Mouse (Mus musculus) kidney, embryonic 14.5 days (tissue): Measurements from ENCODE around the gene Jmjd7. TPM values are rescaled to one million over a fixed set of nuclear protein-coding genes. Genes with fewer than 3 reads are reported as not detected.

Source experiments
- ATAC-seq: fragments of 200-750 bp; cut with Nextera tagmentation; 2 replicates; pipeline ENCODE4 v1.8.0; 2017; ENCODE audit warnings: moderate number of reproducible peaks, mild to moderate bottlenecking, moderate TSS enrichment, moderate library complexity; ENCODE audit not compliant: low FRiP score, low TSS enrichment
- H3K27ac ChIP-seq: fragments of 300-500 bp; sonication (generic); 2 replicates; pipeline ENCODE4 v1.5.1; 2014; ENCODE audit warnings: low read depth, mild to moderate bottlenecking, low read length, moderate library complexity, mixed read lengths
- H3K27me3 ChIP-seq: fragments of 300-500 bp; sonication (generic); 2 replicates; pipeline ENCODE4 v1.6.1; 2014; ENCODE audit warnings: mild to moderate bottlenecking, low read length; ENCODE audit not compliant: control insufficient read depth, insufficient read depth
- H3K36me3 ChIP-seq: fragments of 300-500 bp; sonication (generic); 2 replicates; pipeline ENCODE4 v1.6.1; 2014; ENCODE audit warnings: low read length, mixed read lengths; ENCODE audit not compliant: control insufficient read depth, insufficient read depth
- H3K4me1 ChIP-seq: fragments of 300-500 bp; sonication (generic); 2 replicates; pipeline ENCODE4 v1.6.1; 2014; ENCODE audit warnings: low read length, mixed read lengths; ENCODE audit not compliant: control insufficient read depth, insufficient read depth
- H3K4me2 ChIP-seq: fragments of 300-500 bp; sonication (generic); replicated peaks from 2 replicates; pipeline ENCODE4 v1.6.1; 2014; ENCODE audit warnings: low read depth, mild to moderate bottlenecking, low read length
- H3K4me3 ChIP-seq: fragments of 300-500 bp; sonication (generic); 2 replicates; pipeline ENCODE4 v1.5.1; 2014; ENCODE audit warnings: mild to moderate bottlenecking, low read length
- H3K9ac ChIP-seq: fragments of 300-500 bp; sonication (generic); 2 replicates; pipeline ENCODE4 v1.6.1; 2014; ENCODE audit warnings: low read depth, mild to moderate bottlenecking, low read length, moderate library complexity
- H3K9me3 ChIP-seq: fragments of 300-500 bp; sonication (generic); 2 replicates; pipeline ENCODE4 v1.6.1; 2016; ENCODE audit warnings: low read length; ENCODE audit not compliant: control insufficient read depth
- WGBS: fragments of 180-500 bp; shearing (Covaris S2); extraction: QIAGEN DNeasy Blood & Tissue Kit; methylation state at CpG from one replicate; pipeline ENCODE4 v1.1.7; 2014; 5-methylcytosine and 5-hydroxymethylcytosine counted together
- polyA plus RNA-seq: library from polyadenylated mRNA; unstranded; fragments of >200 nt; fragmentation: Nextera tagmentation; extraction: Ambion mirVana; gene quantifications from 2 replicates; pipeline ENCODE4 v1.2.1, GENCODE M21; 2014

The Jmjd7 gene
- polyA plus RNA-seq, 1 experiment from 2014 or later: 26.3 TPM

DNA sequence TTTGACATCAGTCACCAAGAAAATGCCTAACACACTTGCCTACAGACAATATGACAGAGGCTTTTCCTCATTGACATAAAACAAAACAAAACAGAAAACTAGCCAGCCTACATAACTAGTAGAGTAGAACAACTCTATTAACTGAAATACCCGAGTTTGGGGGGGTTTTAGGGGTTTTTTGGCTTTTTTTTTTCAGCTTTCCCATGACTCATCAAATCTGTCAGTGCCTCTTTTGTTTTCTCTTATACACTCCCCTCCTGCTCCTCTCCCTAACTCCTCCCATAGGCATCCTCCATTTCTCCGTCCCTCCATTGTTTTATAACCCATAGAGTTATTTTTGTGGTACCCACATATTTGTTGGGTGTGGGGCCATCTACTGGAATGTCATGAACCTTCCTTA is 33.8 kb upstream of the Jmjd7 start:
- Histone ChIP-seq H3K4me1 (peaks cover 18% of the 10 kb centered on the region; the same call in 1 of the 2 replicates), H3K27ac (no peak overlapping the region), H3K9ac (no peak overlapping the region), H3K9me3 (no peaks in the 10 kb centered on the region), H3K27me3 (no peaks in the 10 kb centered on the region), H3K4me2 (no peak overlapping the region), H3K36me3 (no peaks in the 10 kb centered on the region), H3K4me3 (no peak overlapping the region)
- WGBS: 62% methylated on average over 2 of the region's 2 CpGs
- ATAC-seq: no peak

DNA sequence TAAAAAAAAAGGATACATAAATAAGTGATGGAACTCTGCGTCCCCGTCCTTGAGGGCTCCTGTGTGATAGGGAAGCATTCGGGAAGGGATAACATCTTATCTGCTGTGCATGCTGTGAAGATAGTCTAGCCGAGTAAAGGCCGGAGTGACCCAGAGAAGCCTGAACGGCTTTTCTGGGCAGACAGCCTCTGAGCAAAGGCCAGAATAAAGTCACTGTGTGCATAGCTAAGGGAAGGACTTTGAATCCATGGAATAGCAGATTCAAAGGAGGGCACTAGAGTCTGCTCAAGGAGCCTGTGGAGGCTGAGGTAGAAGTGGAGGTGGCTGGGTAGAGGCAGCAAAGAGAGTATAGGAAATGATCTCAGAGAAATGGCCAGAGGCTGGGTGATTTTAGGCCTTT is 32.4 kb upstream of the Jmjd7 start:
- no peak overlapping the region for H3K4me2 ChIP-seq
- H3K4me1 ChIP-seq: peaks cover 18% of the 10 kb centered on the region; the same call in 1 of the 2 replicates
- H3K9ac ChIP-seq: no peak overlapping the region
- H3K27me3 ChIP-seq: no peaks in the 10 kb centered on the region
- peak overlapping the region; percentile 93 for H3K27ac ChIP-seq
- H3K9me3 ChIP-seq: no peaks in the 10 kb centered on the region
- no peak overlapping the region for H3K4me3 ChIP-seq
- H3K36me3 ChIP-seq: peaks cover 2% of the 10 kb centered on the region; the same call in 1 of the 2 replicates
- ATAC-seq: no peak
- 77% methylated on average over 6 of the region's 6 CpGs for WGBS

DNA sequence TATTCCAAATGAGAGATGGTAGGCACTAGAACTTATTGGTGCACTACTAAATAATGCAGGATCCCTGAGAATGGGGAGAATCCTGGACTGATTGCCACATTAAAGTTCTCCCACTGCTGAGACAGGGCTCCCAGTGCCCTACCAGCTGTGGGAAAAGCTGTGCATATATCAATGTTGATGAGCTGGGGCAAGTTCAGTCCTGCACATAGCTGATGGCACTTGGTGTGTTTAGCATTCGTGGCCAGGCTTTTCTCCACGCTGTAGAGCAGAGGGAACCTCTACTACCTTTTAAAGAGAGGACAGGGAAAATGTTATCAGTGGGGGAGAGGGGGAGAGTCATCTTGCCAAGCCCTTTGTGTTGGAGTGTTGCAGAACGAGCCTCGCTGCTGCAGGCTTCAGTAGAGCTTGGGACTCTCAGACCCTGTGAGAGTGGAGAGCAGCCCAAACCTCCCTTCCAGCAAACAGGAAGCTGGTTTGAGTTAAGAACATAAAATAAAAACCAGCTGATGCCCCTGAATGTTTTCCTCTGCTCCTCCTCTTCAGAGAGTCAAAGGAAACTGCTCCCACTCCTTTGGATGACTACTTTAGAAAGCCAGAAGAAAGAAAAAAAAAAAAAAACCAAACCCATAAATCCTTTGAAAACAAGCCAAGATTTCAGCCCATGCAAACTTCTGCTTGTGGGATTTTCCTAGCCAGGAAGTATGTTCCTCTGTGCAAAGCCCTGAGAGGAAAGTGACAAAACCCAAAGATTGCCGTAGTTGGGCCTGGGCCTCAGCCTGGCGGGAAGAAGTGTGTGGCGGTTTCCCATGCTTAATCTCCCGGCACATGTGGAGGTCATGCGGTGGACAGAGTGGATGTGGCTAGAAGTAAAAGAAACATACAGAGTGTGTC is 31.6 kb upstream of the Jmjd7 start:
- Histone ChIP-seq H3K27ac (peak overlapping the region; percentile 93), H3K36me3 (peaks cover 2% of the 10 kb centered on the region; the same call in 1 of the 2 replicates), H3K9ac (no peak overlapping the region; the same call in 1 of the 2 replicates), H3K27me3 (no peaks in the 10 kb centered on the region), H3K4me1 (peaks cover 18% of the 10 kb centered on the region; the same call in 1 of the 2 replicates), H3K9me3 (no peaks in the 10 kb centered on the region), H3K4me3 (no peak overlapping the region), H3K4me2 (no peak overlapping the region)
- 43% methylated on average over 9 of the region's 9 CpGs for WGBS
- ATAC-seq: peak; percentile 32; the same call in 1 of the 2 replicates

DNA sequence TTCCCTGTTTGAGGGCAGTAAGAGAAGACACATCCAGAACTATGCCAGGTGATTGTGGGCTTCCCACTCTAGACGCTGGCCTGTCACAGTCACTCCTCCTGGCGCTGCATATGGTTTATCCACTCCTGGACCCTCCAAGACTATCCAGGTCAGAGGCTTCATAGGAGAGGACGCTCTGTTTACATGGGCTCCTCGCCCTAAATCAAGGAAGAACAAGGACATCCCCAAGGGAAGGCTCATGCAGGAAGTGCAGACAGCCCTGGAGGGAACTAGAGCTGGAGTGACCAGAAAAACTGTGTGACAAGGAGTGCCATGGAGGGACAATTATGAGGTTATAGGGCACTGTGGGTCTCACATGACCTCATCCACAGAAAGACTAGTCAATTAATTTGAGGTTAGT is 29.9 kb upstream of the Jmjd7 start:
- WGBS: 74% methylated on average over 4 of the region's 4 CpGs
- Histone ChIP-seq H3K9ac (no peak overlapping the region), H3K27ac (no peak overlapping the region), H3K9me3 (no peaks in the 10 kb centered on the region), H3K36me3 (peaks cover 2% of the 10 kb centered on the region; the same call in 1 of the 2 replicates), H3K27me3 (no peaks in the 10 kb centered on the region), H3K4me1 (peaks cover 26% of the 10 kb centered on the region), H3K4me2 (no peak overlapping the region), H3K4me3 (no peak overlapping the region)
- ATAC-seq: no peak

DNA sequence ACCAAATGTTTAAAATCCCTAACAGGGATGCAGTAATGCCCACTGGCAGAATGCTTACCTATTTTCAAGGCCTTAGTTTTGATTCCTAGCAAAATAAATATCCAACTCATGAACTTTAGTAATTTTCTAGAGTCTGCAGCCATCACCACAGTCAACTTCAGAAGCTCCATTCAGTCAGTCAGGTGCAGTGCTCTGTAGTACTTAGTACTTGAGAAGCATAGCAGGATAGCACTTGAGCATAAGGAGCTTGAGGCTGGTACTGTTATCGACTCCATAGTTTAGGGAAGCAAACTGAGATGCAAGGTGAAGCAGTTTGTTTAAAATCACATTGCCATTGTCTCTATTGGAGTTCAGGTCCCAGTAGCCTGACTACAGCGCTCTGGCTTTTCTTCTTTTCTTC is 27.6 kb upstream of the Jmjd7 start:
- no peak for ATAC-seq
- WGBS: 93% methylated on average over 2 of the region's 2 CpGs
- Histone ChIP-seq H3K9ac (no peak overlapping the region), H3K27me3 (no peaks in the 10 kb centered on the region), H3K36me3 (peaks cover 2% of the 10 kb centered on the region; the same call in 1 of the 2 replicates), H3K4me2 (no peak overlapping the region), H3K9me3 (no peaks in the 10 kb centered on the region), H3K4me1 (peaks cover 24% of the 10 kb centered on the region), H3K27ac (no peak overlapping the region), H3K4me3 (no peak overlapping the region)

DNA sequence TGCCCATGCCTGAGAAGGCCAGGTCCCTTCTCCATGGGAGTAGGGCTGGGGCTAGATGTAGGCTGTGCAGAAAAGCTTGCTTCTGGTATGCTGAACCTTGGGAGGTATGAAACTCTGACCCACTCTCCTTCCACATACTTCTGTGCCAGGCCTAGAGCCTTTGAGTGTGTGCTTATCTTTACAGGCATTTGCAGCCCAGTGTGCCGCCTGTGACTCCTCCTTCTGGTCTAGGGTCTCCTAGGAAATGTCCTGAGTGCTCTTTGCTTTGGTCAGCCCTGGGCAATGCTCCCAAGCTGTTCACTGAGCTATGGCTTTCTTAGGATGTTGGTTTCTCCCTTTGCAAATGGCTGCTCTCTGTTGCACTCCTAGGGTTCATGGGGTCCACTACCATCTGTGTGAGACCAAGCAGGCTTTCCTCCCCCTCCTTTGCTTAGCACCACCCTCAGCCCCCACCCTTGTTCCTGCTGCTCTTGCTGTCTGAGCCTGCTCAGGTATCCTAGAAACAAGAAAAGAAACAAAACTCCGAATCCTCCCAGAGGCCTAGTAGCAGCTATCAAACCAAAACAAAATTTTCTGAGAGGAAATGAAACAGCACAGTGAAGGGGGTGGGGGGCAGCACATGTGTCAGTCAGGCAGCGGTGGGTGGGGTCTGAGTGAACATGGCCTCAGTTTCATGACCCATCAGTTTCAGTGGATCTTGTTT is 26.2 kb upstream of the Jmjd7 start:
- Histone ChIP-seq H3K9ac (no peak overlapping the region), H3K4me2 (no peak overlapping the region), H3K9me3 (no peaks in the 10 kb centered on the region), H3K27me3 (no peaks in the 10 kb centered on the region), H3K36me3 (peaks cover 2% of the 10 kb centered on the region; the same call in 1 of the 2 replicates), H3K27ac (peak overlapping the region; percentile 19; the same call in 1 of the 2 replicates), H3K4me3 (no peak overlapping the region), H3K4me1 (peaks cover 14% of the 10 kb centered on the region)
- peak; percentile 56; the same call in 1 of the 2 replicates for ATAC-seq
- WGBS: 60% methylated on average over 3 of the region's 3 CpGs

DNA sequence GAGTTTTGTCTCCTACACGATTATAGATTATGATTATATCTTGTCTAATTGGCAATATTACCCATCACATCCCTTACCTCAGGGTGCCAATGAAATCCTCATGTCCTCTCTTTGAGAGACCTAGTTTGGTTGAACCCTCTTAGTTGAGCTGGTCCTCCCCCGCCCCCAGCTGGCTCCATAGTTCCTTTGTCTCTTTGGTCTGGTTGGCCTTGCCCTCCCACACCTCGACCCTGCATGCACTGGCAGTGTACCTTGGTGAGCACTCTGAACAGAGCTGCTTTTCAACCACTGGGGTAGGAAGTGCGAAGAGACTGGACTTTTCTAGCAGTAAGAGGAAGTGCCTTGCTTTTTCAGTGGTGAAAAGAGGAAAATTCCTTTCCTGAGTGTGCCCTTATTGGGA is 25.3 kb upstream of the Jmjd7 start:
- Histone ChIP-seq H3K4me3 (no peak overlapping the region), H3K9me3 (no peaks in the 10 kb centered on the region), H3K4me1 (peaks cover 8% of the 10 kb centered on the region; the same call in 1 of the 2 replicates), H3K27me3 (no peaks in the 10 kb centered on the region), H3K27ac (no peak overlapping the region; the same call in 1 of the 2 replicates), H3K9ac (no peak overlapping the region), H3K36me3 (peaks cover 2% of the 10 kb centered on the region; the same call in 1 of the 2 replicates), H3K4me2 (no peak overlapping the region)
- WGBS: 71% methylated on average over 4 of the region's 4 CpGs
- no peak for ATAC-seq

DNA sequence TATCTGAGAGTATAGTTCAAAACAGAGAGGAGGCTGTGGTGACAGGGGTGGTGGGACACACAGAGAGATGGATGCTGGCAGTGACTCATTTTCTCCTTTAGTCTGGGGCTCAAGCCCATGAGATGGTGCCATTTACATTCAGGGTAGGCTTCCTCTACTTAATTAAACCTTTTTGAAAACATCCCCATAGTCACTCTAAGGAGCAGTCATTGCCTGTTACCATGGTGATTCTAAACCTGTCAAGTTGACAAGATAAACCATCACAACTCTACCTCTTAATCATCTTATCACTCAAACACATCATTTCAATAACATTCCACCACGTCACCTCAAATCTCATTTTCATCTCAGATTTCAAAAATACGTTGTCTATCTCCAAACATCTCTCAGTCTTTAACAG is 23.3 kb upstream of the Jmjd7 start:
- H3K4me1 ChIP-seq: peaks cover 8% of the 10 kb centered on the region; the same call in 1 of the 2 replicates
- 85% methylated on average over 2 of the region's 2 CpGs for WGBS
- no peak for ATAC-seq
- no peak overlapping the region for H3K27ac ChIP-seq
- no peak overlapping the region for H3K4me3 ChIP-seq
- H3K4me2 ChIP-seq: no peak overlapping the region
- H3K9me3 ChIP-seq: no peaks in the 10 kb centered on the region
- H3K36me3 ChIP-seq: peaks cover 1% of the 10 kb centered on the region; the same call in 1 of the 2 replicates
- H3K9ac ChIP-seq: no peak overlapping the region
- H3K27me3 ChIP-seq: no peaks in the 10 kb centered on the region
